Mouse (Mus musculus) cerebellum, postnatal 14 days (tissue): Measurements from ENCODE around the gene Tmco4.

Source experiments
- DNase-seq, 2 experiments: peaks; one replicate each; pipeline ENCODE4 v3.0.0; 2021; ENCODE audit warnings: mixed read lengths in 2 of 2

The Tmco4 gene

DNA sequence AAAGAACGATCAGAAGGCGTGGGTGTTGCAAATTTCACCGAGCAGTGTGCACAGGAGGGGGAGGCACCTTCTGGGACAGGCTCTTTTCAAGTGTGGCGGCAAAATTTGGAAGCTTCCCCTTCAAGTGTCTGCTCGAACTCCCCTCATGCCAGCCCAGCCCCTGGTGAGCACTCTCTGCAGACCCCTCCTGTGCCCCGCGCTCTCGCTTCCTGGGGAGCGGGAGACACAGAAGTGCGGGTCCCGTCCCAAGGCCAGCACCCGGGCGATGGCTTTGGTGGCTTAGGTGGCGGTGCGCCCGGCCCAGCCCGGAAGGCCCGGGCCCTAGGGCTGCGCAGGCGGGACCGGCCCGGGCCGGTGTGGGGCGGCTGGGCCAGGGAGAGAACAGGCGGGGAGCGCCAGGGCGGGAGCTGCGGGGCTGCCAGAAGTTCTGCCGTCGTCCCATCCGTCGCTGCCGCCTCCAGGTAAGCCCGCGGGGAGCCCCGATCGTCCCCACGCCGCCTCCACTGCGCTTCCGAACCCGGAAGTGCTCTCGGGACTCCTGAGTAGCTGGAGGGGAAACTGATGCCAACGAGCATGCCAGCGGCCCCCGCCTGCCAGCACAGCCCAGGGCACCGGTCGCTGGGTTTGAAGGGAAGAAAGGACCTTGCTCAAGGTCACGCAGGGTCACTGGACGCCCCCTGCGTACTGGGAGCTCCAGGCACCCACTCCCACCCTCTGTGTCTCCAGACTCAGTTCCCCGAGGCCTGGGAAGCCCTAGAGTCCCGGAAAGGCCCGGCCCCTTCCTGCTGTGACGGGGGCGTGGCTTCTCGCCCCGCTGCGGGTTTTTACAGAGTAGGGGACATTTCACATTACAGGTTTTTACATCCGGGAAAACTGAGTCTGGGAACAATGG is at the start of gene Tmco4:
Tmco4 (plus strand) TSS at position 62 of the 892 bp plus-strand sequence.
- DNase-seq, result peak in 1 of 2 experiments; percentile 25

DNA sequence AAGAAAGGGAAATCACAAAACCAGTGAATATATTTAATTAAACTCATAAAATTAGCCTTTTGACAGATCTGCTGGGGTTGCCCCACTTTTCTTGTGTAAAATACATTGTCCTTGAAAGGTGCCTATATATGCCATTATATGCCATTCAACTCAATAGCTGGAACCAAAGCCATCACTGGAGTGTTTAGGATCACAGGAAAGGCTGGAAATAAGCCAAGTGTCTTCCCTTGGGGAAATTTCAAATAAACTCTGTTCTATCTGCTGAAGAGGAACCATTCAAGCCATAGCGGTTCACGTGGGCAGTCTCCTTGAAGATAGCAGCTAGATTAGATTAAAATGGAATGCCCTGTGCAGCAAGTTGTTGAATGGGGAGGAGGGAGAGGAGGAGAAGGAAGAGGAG is 47.1 kb upstream of the Tmco4 start:
- DNase-seq, result no peak

DNA sequence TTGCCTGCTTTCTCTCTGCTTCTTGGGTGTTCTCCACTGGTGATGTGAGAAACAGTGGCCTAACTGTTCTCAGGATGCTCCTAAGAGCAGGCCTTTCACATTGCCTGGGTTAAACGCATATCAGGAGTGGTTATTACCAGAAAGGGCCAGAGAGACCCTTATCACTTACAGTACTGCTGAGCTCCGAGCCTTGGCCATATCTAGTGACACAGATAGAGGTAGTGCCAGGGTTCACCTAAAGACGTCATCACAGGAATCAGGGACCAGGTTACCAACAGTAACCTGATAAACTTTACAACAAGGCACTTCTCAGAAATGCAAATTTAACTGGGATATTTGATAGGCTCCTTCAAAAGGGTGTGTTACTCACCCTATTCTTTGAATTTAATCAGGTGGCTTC is 38.8 kb upstream of the Tmco4 start:
- DNase-seq, result no peak

DNA sequence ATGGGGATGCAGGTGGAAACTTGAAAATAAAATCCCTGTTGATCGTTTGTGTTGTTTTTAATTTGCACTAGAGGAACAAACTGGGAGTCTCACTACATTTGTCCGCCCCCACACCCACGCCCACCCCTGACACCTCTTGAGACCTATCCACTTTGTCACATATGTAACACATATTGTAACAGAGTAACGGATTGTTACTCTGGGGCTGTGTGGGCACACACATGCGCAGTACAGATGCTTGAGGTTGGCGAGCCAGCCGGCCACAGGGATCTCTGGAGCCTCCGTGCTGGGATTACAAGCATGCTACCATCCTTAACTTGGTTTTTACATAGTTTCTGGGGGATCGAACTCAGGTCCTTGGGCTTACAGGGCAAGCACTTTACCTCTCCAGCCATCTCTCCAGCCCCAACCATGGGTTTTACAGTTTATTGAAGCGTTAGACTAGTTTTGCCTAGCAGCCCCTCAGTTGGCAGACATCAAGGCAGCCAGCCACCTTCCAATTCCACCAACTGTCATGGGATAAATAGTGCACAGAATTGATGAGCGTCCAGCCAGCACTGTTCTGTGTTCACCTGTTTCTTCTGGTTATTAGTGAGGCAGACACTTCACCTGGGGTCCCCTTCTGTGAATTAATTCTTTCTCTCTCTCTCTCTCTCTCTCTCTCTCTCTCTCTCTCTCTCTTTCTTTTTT is 38.1 kb upstream of the Tmco4 start:
- DNase-seq, result peak; percentile 37 to 48

DNA sequence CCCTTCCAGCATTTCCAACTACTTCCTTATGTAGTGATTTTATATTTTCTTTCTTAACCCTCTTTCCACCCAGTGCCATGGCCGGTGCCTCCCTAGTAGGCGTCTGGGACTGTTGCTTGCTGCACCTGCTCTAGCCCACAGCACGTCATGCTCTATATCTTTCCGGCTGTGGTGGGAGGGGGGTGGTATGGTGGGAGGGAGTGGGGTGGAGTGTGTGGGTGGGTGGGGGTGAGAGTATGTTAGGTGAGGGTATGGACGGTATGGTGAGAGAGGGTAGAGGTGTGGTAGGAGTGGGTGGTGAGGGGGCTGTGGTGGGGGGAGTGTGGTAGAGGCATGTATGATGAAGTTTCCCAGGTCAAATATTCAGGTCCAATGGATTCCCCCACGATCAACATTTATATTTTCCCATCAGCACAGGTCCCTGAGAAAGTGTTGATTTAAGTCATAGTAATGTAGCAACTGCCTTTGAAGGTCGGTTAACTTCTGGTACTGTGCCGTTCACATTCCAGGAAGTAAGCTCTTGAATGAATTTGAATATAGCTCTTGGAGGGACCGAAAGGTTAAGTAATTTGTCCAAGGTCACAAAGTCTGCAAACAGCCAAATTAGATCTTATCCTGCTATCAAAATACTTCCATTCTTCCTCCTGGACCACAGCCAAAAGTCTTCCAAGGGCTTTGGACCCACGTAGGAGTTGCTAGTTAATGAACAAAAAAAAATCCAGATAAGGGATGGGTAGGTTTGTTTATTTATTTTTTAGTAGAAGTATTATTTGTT is 34.0 kb upstream of the Tmco4 start:
- DNase-seq, result no peak

DNA sequence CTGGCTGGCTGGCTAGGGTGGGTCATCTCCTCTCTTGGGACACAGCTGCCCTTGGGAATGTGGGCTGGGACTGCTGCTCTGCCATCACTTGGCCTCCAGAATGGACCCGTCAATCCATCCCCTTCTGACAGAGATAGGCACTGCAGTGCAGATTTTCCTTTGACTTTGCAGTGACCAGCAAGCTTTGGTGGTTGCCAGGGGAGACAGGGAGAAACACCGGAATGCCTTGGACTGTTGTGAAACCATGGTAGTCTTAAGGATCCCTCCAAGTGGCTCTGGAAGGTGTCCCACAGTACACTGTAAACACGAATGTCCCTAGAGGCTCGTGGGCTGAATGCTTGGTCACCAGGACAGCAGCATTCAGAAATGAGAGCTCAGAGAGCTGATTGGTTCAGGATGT is 33.2 kb upstream of the Tmco4 start:
- no peak for DNase-seq

DNA sequence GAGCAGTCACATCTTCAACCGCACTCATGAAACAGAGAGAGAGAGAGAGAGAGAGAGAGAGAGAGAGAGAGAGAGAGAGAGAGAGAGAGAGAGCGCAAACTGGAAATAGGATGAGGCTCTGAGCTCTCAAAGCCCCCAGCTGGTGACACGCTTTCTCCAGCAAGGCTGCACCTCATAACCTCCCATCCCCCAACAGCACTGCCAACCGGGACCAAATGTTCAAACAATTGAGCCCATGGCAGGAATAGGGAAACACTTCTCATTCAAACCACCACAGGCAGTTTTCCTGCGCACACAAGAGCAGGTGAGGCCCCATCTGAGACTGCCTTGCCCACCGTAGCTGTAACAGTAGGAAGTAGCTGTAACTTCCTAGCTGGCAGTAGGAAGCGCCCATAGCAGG is 31.3 kb upstream of the Tmco4 start:
- peak; percentile 33 to 35 for DNase-seq

DNA sequence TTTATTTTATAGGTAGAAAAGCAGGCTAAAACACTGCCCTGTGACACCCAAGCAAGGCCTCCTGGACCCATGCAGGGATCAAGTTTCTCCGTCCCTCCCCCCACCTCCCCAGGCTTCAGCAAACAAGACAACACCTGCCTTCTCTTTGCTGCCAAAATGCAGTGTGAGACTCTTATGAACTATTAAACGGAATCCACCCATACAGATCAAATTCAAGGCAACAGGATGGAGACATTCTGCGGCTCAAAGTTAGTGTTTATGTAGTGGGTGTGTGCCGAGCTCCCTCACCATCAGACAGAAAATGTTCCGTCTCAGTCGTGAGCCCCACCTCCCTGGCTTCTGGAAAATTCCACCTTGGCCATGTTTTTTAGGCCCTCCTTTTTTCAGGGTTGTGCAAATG is 30.7 kb upstream of the Tmco4 start:
- no peak for DNase-seq

DNA sequence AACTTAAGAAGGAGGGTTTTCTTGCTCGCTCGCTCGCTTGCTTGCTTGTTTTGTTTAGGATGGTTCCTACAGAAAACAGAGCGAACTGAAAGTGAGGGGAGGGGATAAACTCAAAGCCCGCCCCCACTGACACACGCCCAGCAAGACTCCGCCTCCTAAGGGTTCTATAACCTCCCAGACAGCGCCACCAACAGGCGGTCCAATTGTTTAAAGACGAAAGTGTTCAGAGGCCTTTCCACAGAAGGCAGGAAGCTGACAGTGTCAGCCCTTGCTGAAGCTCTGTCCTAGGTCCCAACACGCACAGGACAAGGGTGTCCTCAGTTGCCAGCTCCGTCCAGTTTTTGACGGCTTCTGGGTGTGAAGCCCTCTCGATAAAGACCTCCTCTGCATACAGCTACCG is 29.0 kb upstream of the Tmco4 start:
- DNase-seq, result peak in 1 of 2 experiments; percentile 71

DNA sequence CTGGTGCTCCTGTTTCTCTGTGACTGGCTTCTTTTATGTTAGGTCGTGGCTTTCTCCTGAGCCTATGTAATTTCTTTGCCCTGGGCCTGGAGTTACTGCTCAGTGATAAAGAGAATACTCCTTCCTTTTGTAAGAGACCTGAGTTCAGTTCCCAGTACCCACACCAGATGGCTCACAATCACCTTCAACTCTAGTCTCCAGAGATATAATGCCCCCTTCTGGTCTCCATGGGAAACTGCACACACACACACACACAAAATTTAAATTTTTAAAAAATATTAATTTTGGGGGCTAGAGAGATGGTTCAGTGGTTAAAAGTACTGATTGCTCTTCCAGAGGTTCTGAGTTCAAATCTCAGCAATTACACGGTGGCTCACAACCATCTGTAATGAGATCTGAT is 24.4 kb upstream of the Tmco4 start:
- no peak for DNase-seq

DNA sequence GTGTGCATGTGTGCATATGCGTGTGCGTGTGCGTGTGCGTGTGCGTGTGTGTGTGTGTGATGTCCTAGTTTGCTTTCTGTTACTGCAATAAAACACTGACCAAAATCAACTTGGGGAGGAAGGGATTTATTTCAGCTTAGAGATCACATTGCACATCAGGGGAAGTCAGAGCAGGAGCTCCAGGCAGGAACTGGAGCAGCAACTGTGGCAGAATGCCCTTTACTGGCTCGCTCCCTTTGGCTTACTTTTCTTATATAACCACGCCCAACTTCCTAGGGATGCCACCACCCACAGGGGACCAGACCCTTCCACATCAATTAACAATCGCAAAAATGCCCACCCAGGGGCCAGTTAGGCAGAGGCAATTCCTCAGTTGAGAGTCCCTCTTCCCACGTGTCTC is 14.1 kb upstream of the Tmco4 start:
- DNase-seq, result peak in 1 of 2 experiments; percentile 26

DNA sequence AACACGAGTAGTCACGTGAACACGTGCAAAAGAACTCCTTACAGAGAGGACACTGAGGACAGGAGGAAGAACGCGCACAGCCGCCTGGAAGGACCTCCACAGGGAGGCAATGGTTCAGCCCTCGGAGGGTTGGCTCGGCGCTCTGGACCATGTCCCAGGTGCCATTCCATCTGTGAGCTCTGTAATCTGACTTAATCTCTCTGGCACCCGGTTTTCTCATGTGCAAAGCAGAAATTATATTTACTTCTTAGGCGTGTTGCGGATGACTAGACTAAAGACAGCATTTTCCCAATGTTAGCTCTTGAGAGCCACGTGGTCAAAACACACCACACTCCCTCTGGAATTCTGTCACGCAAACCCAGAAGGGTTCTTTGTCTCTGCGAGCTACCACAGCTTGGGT is 13.6 kb upstream of the Tmco4 start:
- peak; percentile 44 to 53 for DNase-seq

DNA sequence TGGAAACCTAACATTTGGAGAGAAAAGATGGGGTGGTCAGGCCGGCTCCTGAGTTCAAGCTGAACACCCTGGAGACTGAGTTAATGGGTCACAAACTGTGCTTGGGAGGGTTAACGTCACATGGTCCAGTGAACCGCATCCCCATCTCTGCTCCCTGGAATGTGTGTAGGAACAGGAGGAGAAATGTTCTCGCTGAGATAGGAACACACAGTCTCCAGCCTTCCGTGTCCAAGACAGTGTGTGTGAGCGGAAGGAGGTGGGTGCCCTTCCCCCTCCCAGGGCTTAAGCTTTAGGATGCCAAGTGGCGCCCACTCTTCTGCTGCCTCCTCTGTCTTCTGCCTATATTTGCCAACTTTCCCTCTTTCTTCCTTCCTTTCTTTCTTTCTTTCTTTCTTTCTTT is 12.8 kb upstream of the Tmco4 start:
- DNase-seq, result no peak

DNA sequence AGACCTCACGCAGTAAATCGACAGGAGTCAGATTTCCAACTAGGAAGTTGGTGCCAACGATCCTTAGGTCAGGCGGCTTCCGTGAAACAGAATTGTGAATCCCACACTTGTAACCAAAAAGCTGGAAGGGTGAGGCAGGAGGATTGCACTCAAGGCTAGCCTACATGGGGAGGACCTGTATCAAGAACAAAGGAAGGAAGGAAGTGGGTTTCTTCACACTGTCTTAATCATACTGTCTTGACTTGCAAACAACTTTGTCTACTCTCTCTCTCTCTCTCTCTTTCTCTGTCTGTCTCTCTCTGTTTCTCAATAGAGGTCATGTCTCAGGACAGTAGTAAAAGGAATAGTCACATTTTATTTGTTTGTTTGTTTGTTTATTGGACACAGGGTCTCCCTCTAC is 10.0 kb upstream of the Tmco4 start:
- no peak for DNase-seq

DNA sequence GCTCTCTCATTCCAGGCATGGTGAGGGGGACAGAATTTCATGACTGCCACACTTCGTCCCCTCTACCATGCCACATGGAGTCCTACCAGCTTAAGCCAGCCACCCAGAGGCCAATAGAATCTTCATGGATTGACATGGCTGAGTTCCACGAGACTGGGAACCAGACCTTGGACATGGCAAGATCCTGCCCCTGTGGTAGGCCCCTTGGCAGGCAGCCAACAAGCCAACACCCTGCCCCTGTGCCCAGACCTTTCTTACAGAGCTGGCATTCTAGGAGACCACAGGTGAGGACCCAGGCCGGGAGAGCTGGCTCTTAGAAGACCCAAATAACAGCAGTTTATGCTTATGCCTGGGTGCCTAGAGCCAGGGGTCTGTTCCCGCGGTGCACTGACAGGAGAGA is 6.8 kb upstream of the Tmco4 start:
- no peak for DNase-seq

DNA sequence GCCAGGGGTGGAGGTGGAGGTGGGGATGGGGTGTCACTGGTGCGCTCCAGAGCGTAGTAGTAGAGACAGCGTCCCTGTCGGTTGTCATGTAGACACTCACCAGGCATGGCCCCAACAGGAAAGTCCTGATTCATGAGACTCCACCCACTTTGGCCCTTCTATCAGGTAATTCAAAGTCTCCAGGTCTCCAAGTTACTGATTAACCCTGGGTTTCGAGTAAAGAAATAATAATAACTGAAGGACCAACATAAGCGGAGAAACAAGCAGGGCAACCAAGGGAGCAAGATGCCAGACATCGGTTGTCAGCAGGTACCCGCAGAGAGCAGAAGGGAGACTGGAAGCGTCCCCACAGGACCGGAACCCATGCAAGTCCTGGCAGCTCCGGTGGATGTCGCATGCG is 5.8 kb upstream of the Tmco4 start, which contains the start of gene Rnf186:
Rnf186 (plus strand) TSS at position 247 of the 400 bp plus-strand sequence.
- no peak for DNase-seq

DNA sequence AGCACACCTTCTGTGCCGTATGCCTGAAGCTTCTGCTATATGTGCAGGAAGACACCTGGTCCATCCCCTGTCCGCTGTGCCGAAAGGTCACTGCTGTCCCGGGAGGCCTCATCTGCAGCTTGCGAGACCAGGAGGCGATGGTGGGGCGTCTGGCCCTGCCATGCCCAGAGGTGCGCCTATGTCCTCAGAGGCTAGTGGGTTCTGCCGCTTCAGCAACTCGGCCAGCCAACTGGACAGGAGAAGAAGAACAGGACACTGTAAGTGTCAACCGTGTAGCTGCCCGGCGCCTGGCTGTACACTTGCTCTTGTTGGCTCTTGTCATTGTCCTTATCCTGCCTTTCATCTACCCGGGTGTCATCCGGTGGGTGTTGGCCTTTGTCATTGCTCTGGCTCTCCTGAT is 5.2 kb upstream of the Tmco4 start:
- DNase-seq, result no peak

DNA sequence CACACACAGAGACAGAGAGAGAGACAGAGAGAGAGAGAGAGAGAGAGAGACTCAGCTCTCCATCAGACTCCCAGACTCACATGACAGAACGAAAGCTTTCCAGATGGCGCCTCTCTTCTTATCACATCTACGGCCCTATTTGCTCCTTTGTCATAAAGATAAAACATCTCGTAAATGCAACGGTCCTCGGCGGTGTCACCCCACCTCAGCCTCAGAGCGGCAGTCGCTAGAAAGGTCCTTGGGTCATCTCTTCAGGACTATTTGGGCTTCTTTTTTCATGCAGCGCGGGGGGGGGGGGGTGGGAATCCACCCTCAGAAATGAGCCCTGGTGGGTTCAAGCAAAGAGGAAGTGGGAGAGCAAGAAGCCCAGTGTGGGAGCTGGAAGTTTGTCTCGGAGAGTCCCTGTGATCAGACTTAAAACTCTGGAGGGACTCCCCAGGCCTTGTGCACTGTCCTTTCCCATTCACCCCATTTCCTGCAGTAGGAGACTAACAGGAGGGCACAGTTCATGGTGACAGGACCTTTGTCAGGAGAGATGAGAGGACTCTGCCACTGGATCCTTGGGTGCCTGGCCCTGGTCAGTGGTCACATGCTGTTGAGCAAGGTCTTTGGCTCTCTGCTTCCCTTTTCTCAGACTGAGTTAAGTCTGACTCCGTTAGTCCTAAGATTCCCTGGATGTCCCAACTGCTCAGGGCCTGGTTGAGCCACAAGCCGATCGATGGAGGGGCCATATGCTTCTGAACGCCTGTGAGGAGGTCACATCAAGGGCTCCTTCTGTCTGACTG is 3.7 kb upstream of the Tmco4 start:
- no peak for DNase-seq

DNA sequence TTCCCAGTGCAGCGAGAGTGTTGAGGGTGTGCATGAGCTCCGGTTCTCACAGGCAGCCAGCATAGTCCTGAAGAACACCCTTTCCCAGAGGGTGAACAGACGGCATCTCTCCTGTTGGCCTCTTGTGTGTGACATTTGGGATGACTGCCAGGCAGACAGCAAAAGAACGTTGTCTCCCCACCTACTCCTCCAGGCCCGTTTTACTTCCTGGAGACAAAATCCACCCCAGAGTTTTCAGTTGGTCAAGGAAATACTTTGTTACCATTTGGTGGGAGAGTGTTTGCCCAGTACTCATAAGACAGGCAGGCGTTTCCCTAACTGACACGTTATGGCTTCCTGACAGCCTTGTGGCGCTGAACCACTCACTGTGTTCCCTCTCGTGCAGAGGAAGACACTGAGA is 3.0 kb upstream of the Tmco4 start:
- DNase-seq, result peak; percentile 48 to 57

DNA sequence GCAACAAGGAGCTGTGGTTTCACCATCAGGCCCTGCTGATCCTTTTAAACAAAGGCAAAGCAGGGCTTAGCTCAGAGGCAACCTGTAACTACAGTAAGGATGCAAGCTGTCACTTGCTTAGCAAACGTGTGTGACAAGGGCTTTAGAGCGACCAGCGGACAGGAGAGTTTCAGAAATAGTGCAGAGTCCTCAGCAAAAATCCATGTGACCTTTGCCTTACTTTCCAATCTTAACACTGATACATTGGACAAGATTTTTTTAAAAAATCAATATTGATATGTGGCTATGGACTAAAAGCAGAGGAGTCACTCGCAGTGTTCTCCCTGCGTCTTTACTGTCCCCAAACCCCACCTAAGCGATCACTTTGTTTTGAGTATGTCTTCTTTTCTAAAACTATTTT is 1.3 kb upstream of the Tmco4 start:
- DNase-seq, result no peak

DNA sequence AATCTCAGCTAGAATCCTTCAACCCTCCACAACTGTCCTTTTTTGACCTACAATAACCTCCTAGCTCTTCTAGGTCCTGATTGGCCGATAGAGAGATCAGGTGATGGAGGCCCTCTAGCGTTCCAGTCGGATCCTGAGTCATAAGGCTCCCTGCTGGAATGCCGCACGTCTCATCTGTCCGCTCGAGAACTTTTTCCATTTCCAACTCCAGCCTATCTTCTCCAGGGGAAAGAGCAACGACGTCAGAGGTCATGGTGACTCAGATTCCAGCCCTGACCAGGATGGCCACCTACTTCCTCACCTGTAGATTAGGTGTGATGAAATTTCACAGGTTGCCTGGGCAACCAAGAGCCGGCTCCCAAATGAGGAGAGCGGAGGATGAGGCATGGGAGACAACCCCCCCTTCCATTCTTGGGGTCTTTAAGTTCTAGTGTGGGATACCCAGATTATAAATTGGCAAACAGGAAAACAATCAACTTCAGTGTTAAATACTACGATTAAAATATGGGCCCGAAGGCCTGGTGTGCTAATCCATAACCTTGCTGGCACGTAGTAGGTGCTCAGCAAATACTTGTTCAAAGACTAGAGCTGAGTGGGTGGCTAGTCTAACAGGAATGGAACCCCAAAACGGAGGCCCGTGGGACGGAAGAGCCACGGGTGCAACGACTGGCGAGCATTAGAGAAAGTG is 405 bp upstream of the Tmco4 start:
- DNase-seq, result peak in 1 of 2 experiments; percentile 11

DNA sequence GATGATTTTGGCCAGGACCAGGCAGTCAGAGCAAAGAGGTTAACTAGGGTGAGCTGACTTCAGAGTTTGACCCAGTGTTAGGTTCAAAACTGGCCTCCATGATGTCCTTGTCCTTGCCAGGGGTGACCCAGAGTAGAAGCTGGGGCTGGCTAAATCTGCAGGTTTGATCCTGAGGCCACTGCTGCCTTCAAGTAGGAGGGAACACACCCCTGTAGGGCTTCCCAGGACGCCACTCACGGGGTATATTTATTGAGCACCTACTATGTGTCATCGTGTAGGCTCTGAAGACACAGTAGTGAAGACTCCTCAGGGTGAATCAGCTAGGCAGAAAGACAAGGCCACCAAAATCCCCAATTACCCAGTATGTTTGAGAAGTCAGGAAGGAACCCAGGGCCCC is 1.0 kb downstream of the Tmco4 start:
- DNase-seq, result no peak
